ENCODE assay signal across 8 mouse cellular contexts in genomic region chr1:53850891-53851290, GRCm38 (mm10).
A peak's percentile ranks its signal among the peaks of the same experiment; 100 is the strongest.
DNase-seq lines count a peak whose midpoint lies in the region; ATAC-seq lines count a peak whose summit lies in the region.

No protein-coding gene starts in this region.

- DNase-seq in A20 (ENCODE audit: low read depth, low spot score): peak; percentile 59
- DNase-seq in CD8-positive naive resting alpha-beta T cell, adult 2 months (ENCODE audit: low read depth in 2 of 2, low spot score in 2 of 2): peak; percentile 49 to 66
- peak; percentile 61 to 67 for DNase-seq in monocyte, adult 2 months (ENCODE audit: low read depth in 1 of 2, low spot score in 2 of 2)
- DNase-seq in testis, postnatal 14 days (ENCODE audit: low spot score): no peak
- no peak for DNase-seq in right cerebral cortex, postnatal 36 days (ENCODE audit: low spot score in 2 of 2)
- DNase-seq in urinary bladder, postnatal 36 days (ENCODE audit: low spot score in 2 of 2): no peak
- DNase-seq in embryo, embryonic 10 days (ENCODE audit: low spot score): no peak

- ATAC-seq in inflammation-experienced regulatory T-cells, adult 6 months: peak; percentile 41

Comparison
In these comparisons a context has a peak if more than half of its experiments do, and no peak if none do; other contexts are left out.
1. DNase-seq: peak in A20 (single experiment), CD8-positive naive resting alpha-beta T cell, adult 2 months (2 of 2) and monocyte, adult 2 months (2 of 2); none in testis, postnatal 14 days (single experiment), right cerebral cortex, postnatal 36 days (0 of 2), urinary bladder, postnatal 36 days (0 of 2) and embryo, embryonic 10 days (single experiment).